8 mouse cellular contexts compared by ENCODE assay signal in genomic region chr8:84715893-84716468, GRCm38 (mm10). TPM values are rescaled to one million over a fixed set of nuclear protein-coding genes. Genes with fewer than 3 reads are reported as not detected.
A peak's percentile ranks its signal among the peaks of the same experiment; 100 is the strongest.
DNase-seq lines count a peak whose midpoint lies in the region; ATAC-seq and TF ChIP-seq lines count a peak whose summit lies in the region.

No protein-coding gene starts in this region.

- peaks cover 69% of the 10 kb centered on the region for H3K27me3 ChIP-seq in heart, embryonic 11.5 days (ENCODE audit: control insufficient read depth, insufficient read depth, low read length)
- peaks cover 85% of the 10 kb centered on the region for H3K27me3 ChIP-seq in hindbrain, embryonic 12.5 days
- H3K27me3 ChIP-seq in liver, postnatal 0 days (ENCODE audit: insufficient read depth, low read length): no peaks in the 10 kb centered on the region

- no peak for DNase-seq in heart, postnatal 4 days
- DNase-seq in brain, embryonic 14.5 days (ENCODE audit: low read depth): peak; percentile 64
- DNase-seq in liver, postnatal 0 days: peak; percentile 73
- DNase-seq in spleen, adult 12 weeks (ENCODE audit: low spot score): no peak
- no peak for DNase-seq in layer of hippocampus, postnatal 36 days
- DNase-seq in adrenal gland, postnatal 14 days: no peak

- H3K4me1 ChIP-seq in heart, embryonic 11.5 days (ENCODE audit: control insufficient read depth, insufficient read depth, low read length): peaks cover 26% of the 10 kb centered on the region
- H3K4me1 ChIP-seq in hindbrain, embryonic 12.5 days: peaks cover 52% of the 10 kb centered on the region
- peaks cover 30% of the 10 kb centered on the region for H3K4me1 ChIP-seq in liver, postnatal 0 days (ENCODE audit: insufficient read depth)

- TF ChIP-seq EP300 in liver, postnatal 0 days (IDR thresholded peaks at IDR 0.05; ENCODE audit: low read depth): no peak

- H3K9ac ChIP-seq in heart, embryonic 11.5 days (ENCODE audit: low read depth, low read length): 0 out of 2 replicates have a peak overlapping the region, but pooled peaks have one; percentile 39
- H3K9ac ChIP-seq in hindbrain, embryonic 12.5 days: peak overlapping the region; percentile 50
- peak overlapping the region; percentile 59; the same call in 1 of the 2 replicates for H3K9ac ChIP-seq in liver, postnatal 0 days (replicated peaks)

- no peaks in the 10 kb centered on the region for H3K36me3 ChIP-seq in heart, embryonic 11.5 days (ENCODE audit: control insufficient read depth, insufficient read depth, low read length)
- H3K36me3 ChIP-seq in hindbrain, embryonic 12.5 days: peaks cover 6% of the 10 kb centered on the region; the same call in 1 of the 2 replicates
- H3K36me3 ChIP-seq in liver, postnatal 0 days (replicated peaks; ENCODE audit: insufficient read depth, low read length): no peaks in the 10 kb centered on the region; the same call in 1 of the 2 replicates

- 8% methylated on average over 27 of the region's 27 CpGs for WGBS in heart, embryonic 11.5 days (ENCODE audit: insufficient replicate concordance)
- 5% methylated on average over 27 of the region's 27 CpGs for WGBS in hindbrain, embryonic 12.5 days
- 67% methylated on average over 26 of the region's 27 CpGs for WGBS in liver, postnatal 0 days (ENCODE audit: insufficient replicate concordance)

- H3K4me3 ChIP-seq in heart, embryonic 11.5 days (ENCODE audit: low read depth, low read length): peak overlapping the region; percentile 19
- peak overlapping the region; percentile 12; the same call in 1 of the 2 replicates for H3K4me3 ChIP-seq in hindbrain, embryonic 12.5 days
- peak overlapping the region; percentile 41 for H3K4me3 ChIP-seq in liver, postnatal 0 days (ENCODE audit: low read depth, low read length)

- ATAC-seq in heart, embryonic 11.5 days (replicated peaks; ENCODE audit: insufficient number of reproducible peaks, low FRiP score, low TSS enrichment): no peak
- no peak for ATAC-seq in hindbrain, embryonic 12.5 days (ENCODE audit: low FRiP score)
- peak; percentile 87 for ATAC-seq in liver, postnatal 0 days

- no peak overlapping the region for H3K27ac ChIP-seq in heart, embryonic 11.5 days (ENCODE audit: low read depth, low read length)
- H3K27ac ChIP-seq in hindbrain, embryonic 12.5 days: 0 out of 2 replicates have a peak overlapping the region, but pooled peaks have one; percentile 18
- H3K27ac ChIP-seq in liver, postnatal 0 days (ENCODE audit: low read depth): peak overlapping the region; percentile 81

- no peaks in the 10 kb centered on the region for H3K9me3 ChIP-seq in heart, embryonic 11.5 days (replicated peaks; ENCODE audit: control insufficient read depth, low read length)
- no peaks in the 10 kb centered on the region for H3K9me3 ChIP-seq in hindbrain, embryonic 12.5 days (replicated peaks)
- no peaks in the 10 kb centered on the region for H3K9me3 ChIP-seq in liver, postnatal 0 days (ENCODE audit: low read length)

- TF ChIP-seq CTCF in brain, embryonic 14.5 days (IDR thresholded peaks at IDR 0.05; ENCODE audit: borderline replicate concordance, extremely low read depth, insufficient read depth, insufficient read length): no peak
- 0 out of 2 replicates have a peak, but pooled peaks have one; percentile 3 for TF ChIP-seq CTCF in liver, postnatal 0 days (IDR thresholded peaks at IDR 0.05; ENCODE audit: low read depth)

- no peak for TF ChIP-seq POLR2A in brain, embryonic 14.5 days (IDR thresholded peaks at IDR 0.05; ENCODE audit: borderline replicate concordance, extremely low read depth, insufficient read depth, insufficient read length, poor library complexity, severe bottlenecking)

- peak overlapping the region; percentile 54 for H3K4me2 ChIP-seq in heart, embryonic 11.5 days
- H3K4me2 ChIP-seq in hindbrain, embryonic 12.5 days (replicated peaks): peak overlapping the region; percentile 43
- H3K4me2 ChIP-seq in liver, postnatal 0 days (ENCODE audit: low read depth, low read length): peak overlapping the region; percentile 68

RNA-seq across cellular contexts. Expression of gene G430095P16Rik, which starts 6.8 kb away (rescaled TPM):
- polyA plus RNA-seq in heart, embryonic 11.5 days (2014; fragmentation: Nextera tagmentation; extraction: Ambion mirVana): 3.4 and 5.4 TPM in 2 replicates
- total RNA-seq in heart, postnatal 4 days (2021): 1 to 10 TPM; 1.1 to 1.3 TPM
- polyA plus RNA-seq in brain, embryonic 14.5 days (2012; rRNA removed): 0.92 and 1.5 TPM in 2 replicates
- 3.0 and 3.6 TPM in 2 replicates for polyA plus RNA-seq in hindbrain, embryonic 12.5 days (2016; fragmentation: Nextera tagmentation; extraction: Ambion mirVana)
- 4.8 and 6.3 TPM in 2 replicates for polyA plus RNA-seq in liver, postnatal 0 days (2015; fragmentation: Nextera tagmentation; extraction: Ambion mirVana)
- total RNA-seq in layer of hippocampus, postnatal 36 days (2021): not detected
- total RNA-seq in adrenal gland, postnatal 14 days (2021): 0.52 and 0.90 TPM in 2 replicates

RNA-seq across cellular contexts. Expression of gene Lyl1, which starts 14.7 kb away (rescaled TPM):
- 19.5 and 22.9 TPM in 2 replicates for polyA plus RNA-seq in heart, embryonic 11.5 days (2014; fragmentation: Nextera tagmentation; extraction: Ambion mirVana)
- 10 to 100 TPM in 1 of 2 experiments, 1 to 10 TPM in 1; 9.6 to 10.6 TPM for total RNA-seq in heart, postnatal 4 days (2021)
- 3.4 and 4.7 TPM in 2 replicates for polyA plus RNA-seq in brain, embryonic 14.5 days (2012; rRNA removed)
- 4.6 and 4.9 TPM in 2 replicates for polyA plus RNA-seq in hindbrain, embryonic 12.5 days (2016; fragmentation: Nextera tagmentation; extraction: Ambion mirVana)
- polyA plus RNA-seq in liver, postnatal 0 days (2015; fragmentation: Nextera tagmentation; extraction: Ambion mirVana): 24.6 and 25.7 TPM in 2 replicates
- total RNA-seq in layer of hippocampus, postnatal 36 days (2021): 1 to 10 TPM; 1.2 to 2.0 TPM
- total RNA-seq in adrenal gland, postnatal 14 days (2021): 4.2 and 9.4 TPM in 2 replicates

RNA-seq across cellular contexts. Expression of gene Nacc1, which starts 28.3 kb away (rescaled TPM):
- 19.1 and 19.6 TPM in 2 replicates for polyA plus RNA-seq in heart, embryonic 11.5 days (2014; fragmentation: Nextera tagmentation; extraction: Ambion mirVana)
- 10 to 100 TPM; 65.0 to 68.7 TPM for total RNA-seq in heart, postnatal 4 days (2021)
- polyA plus RNA-seq in brain, embryonic 14.5 days (2012; rRNA removed): 81.8 and 87.0 TPM in 2 replicates
- 20.9 and 21.3 TPM in 2 replicates for polyA plus RNA-seq in hindbrain, embryonic 12.5 days (2016; fragmentation: Nextera tagmentation; extraction: Ambion mirVana)
- polyA plus RNA-seq in liver, postnatal 0 days (2015; fragmentation: Nextera tagmentation; extraction: Ambion mirVana): 3.3 and 3.6 TPM in 2 replicates
- 10 to 100 TPM; 85.9 to 92.2 TPM for total RNA-seq in layer of hippocampus, postnatal 36 days (2021)
- 68.3 and 68.8 TPM in 2 replicates for total RNA-seq in adrenal gland, postnatal 14 days (2021)

RNA-seq across cellular contexts. Expression of gene Trmt1, which starts 29.9 kb away (rescaled TPM):
- polyA plus RNA-seq in heart, embryonic 11.5 days (2014; fragmentation: Nextera tagmentation; extraction: Ambion mirVana): 49.7 and 51.6 TPM in 2 replicates
- 10 to 100 TPM; 47.4 to 48.8 TPM for total RNA-seq in heart, postnatal 4 days (2021)
- polyA plus RNA-seq in brain, embryonic 14.5 days (2012; rRNA removed): 113 and 120 TPM in 2 replicates
- 51.2 and 55.9 TPM in 2 replicates for polyA plus RNA-seq in hindbrain, embryonic 12.5 days (2016; fragmentation: Nextera tagmentation; extraction: Ambion mirVana)
- 21.3 TPM in 2 replicates for polyA plus RNA-seq in liver, postnatal 0 days (2015; fragmentation: Nextera tagmentation; extraction: Ambion mirVana)
- total RNA-seq in layer of hippocampus, postnatal 36 days (2021): 100 to 1,000 TPM in 1 of 2 experiments, 10 to 100 TPM in 1; 95.2 to 115 TPM
- 62.2 and 67.9 TPM in 2 replicates for total RNA-seq in adrenal gland, postnatal 14 days (2021)

RNA-seq across cellular contexts. Expression of gene Ier2, which starts 53.3 kb away (rescaled TPM):
- polyA plus RNA-seq in heart, embryonic 11.5 days (2014; fragmentation: Nextera tagmentation; extraction: Ambion mirVana): 52.3 and 55.9 TPM in 2 replicates
- 10 to 100 TPM; 33.3 to 35.5 TPM for total RNA-seq in heart, postnatal 4 days (2021)
- polyA plus RNA-seq in brain, embryonic 14.5 days (2012; rRNA removed): 7.3 and 11.0 TPM in 2 replicates
- polyA plus RNA-seq in hindbrain, embryonic 12.5 days (2016; fragmentation: Nextera tagmentation; extraction: Ambion mirVana): 62.5 and 64.8 TPM in 2 replicates
- polyA plus RNA-seq in liver, postnatal 0 days (2015; fragmentation: Nextera tagmentation; extraction: Ambion mirVana): 32.3 and 32.9 TPM in 2 replicates
- total RNA-seq in layer of hippocampus, postnatal 36 days (2021): 1 to 10 TPM; 7.2 to 7.6 TPM
- 45.5 and 55.7 TPM in 2 replicates for total RNA-seq in adrenal gland, postnatal 14 days (2021)

Comparison
In these comparisons a context has a peak if more than half of its experiments do, and no peak if none do; other contexts are left out.
1. DNase-seq: peak in brain, embryonic 14.5 days (single experiment) and liver, postnatal 0 days (single experiment); none in heart, postnatal 4 days (single experiment), spleen, adult 12 weeks (single experiment), layer of hippocampus, postnatal 36 days (0 of 2) and adrenal gland, postnatal 14 days (single experiment).
2. Peak in every context shown above with its lines, with median percentiles within 50 percentile points of each other: H3K4me2 ChIP-seq, H3K4me3 ChIP-seq and H3K9ac ChIP-seq.